Mouse (Mus musculus) forebrain, postnatal 0 days (tissue): ENCODE results near the gene Prdm2. TPM values are rescaled to one million over a fixed set of nuclear protein-coding genes. Genes with fewer than 3 reads are reported as not detected.
A peak's percentile ranks its signal among the peaks of the same experiment; 100 is the strongest.

Experiments used
- ATAC-seq: fragments of 200-750 bp; cut with Nextera tagmentation; 2 replicates; pipeline ENCODE4 v1.8.0; 2017; ENCODE audit warnings: mild to moderate bottlenecking, moderate library complexity
- DNase-seq: peaks from one replicate; pipeline ENCODE4 v3.0.0-alpha.2; 2015
- H3K27ac ChIP-seq: fragments of 300-500 bp; sonication (generic); 2 replicates; pipeline ENCODE4 v1.5.1; 2014; ENCODE audit warnings: low read depth, mild to moderate bottlenecking, antibody characterized with exemption, low read length, moderate library complexity, mixed read lengths
- H3K27me3 ChIP-seq: fragments of 300-500 bp; sonication (generic); 2 replicates; pipeline ENCODE4 v1.6.1; 2014; ENCODE audit warnings: mild to moderate bottlenecking, low read length, mixed read lengths; ENCODE audit not compliant: insufficient read depth
- H3K36me3 ChIP-seq: fragments of 300-500 bp; sonication (generic); 2 replicates; pipeline ENCODE4 v1.6.1; 2014; ENCODE audit warnings: mild to moderate bottlenecking, moderate library complexity; ENCODE audit not compliant: insufficient read depth
- H3K4me1 ChIP-seq: fragments of 300-500 bp; sonication (generic); 2 replicates; pipeline ENCODE4 v1.6.1; 2014; ENCODE audit warnings: antibody characterized with exemption; ENCODE audit not compliant: insufficient read depth
- H3K4me2 ChIP-seq: fragments of 300-500 bp; sonication (generic); 2 replicates; pipeline ENCODE4 v1.6.1; 2014; ENCODE audit warnings: low read depth, mild to moderate bottlenecking, moderate library complexity
- H3K4me3 ChIP-seq: fragments of 300-500 bp; sonication (generic); 2 replicates; pipeline ENCODE4 v1.5.1; 2014; ENCODE audit warnings: low read depth, low read length, mixed read lengths
- H3K9ac ChIP-seq: fragments of 300-500 bp; sonication (generic); 2 replicates; pipeline ENCODE4 v1.6.1; 2014; ENCODE audit warnings: mild to moderate bottlenecking
- H3K9me3 ChIP-seq: fragments of 300-500 bp; sonication (generic); 2 replicates; pipeline ENCODE4 v1.6.1; 2016; ENCODE audit warnings: low read length
- CTCF ChIP-seq: sonication (generic); IDR thresholded peaks from 2 replicates; pipeline ENCODE4 v1.5.1; 2016; ENCODE audit warnings: antibody characterized with exemption, control low read depth, low read depth
- WGBS: fragments of 180-500 bp; shearing (Covaris S2); extraction: QIAGEN DNeasy Blood & Tissue Kit; methylation state at CpG from one replicate; pipeline ENCODE4 v1.1.7; 2014; 5-methylcytosine and 5-hydroxymethylcytosine counted together
- polyA plus RNA-seq: library from polyadenylated mRNA; unstranded; fragments of >200 nt; fragmentation: Nextera tagmentation; extraction: Ambion mirVana; gene quantifications from 2 replicates; pipeline ENCODE4 v1.2.1, GENCODE M21; 2015
- total RNA-seq: library from RNA; depleted of rRNA; stranded (reverse); fragments of >200 nt; gene quantifications from 2 replicates; pipeline ENCODE4 v1.2.3, GENCODE M21; 2014

Gene Prdm2
- total and polyA plus RNA-seq, 2 experiments from 2014 or later = 12.1 to 23.7 TPM

DNA sequence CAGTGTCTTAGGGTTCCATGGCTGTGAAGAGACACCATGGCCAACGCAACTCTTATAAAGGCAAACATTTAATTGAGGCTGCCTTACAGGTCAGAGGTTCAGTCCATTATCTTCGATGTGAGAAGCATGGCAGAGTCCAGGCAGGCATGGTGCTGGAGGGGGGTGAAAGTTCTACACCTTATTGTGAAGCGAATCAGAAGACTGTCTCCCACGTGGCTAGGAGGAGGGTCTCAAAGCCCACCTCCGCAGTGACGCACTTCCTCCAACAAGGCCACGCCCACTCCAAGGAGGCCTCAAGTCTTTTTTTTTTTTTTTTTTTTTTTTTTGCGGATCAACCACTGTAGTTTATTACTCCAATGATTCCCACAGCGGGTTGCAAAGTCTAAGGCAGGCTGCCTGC lies 28.5 kb upstream of the Prdm2 start:
- H3K4me3 ChIP-seq = no peak overlapping the region
- no peak for ATAC-seq
- H3K9ac ChIP-seq = no peak overlapping the region
- no peaks in the 10 kb centered on the region for H3K4me1 ChIP-seq
- 81% methylated on average over 9 of the region's 9 CpGs for WGBS
- H3K9me3 ChIP-seq = no peaks in the 10 kb centered on the region
- no peak overlapping the region for H3K4me2 ChIP-seq
- H3K27ac ChIP-seq = no peak overlapping the region
- H3K27me3 ChIP-seq = no peaks in the 10 kb centered on the region
- H3K36me3 ChIP-seq = no peaks in the 10 kb centered on the region
- DNase-seq = no peak
- TF ChIP-seq CTCF = no peak

- H3K4me2 ChIP-seq = no peak overlapping the region
- 94% methylated on average over 9 of the region's 9 CpGs for WGBS
- H3K27me3 ChIP-seq = no peaks in the 10 kb centered on the region
- no peaks in the 10 kb centered on the region for H3K4me1 ChIP-seq
- H3K9ac ChIP-seq = no peak overlapping the region
- H3K36me3 ChIP-seq = no peaks in the 10 kb centered on the region
- H3K27ac ChIP-seq = no peak overlapping the region
- DNase-seq (no peak), ATAC-seq (no peak)
- no peak for TF ChIP-seq CTCF
- no peaks in the 10 kb centered on the region for H3K9me3 ChIP-seq
- no peak overlapping the region for H3K4me3 ChIP-seq
These were observed 26.9 kb upstream of the Prdm2 start for GRCm38 (mm10) chr4:143239615-143240201.

GRCm38 (mm10) chr4:143239117-143239516 lies 26.3 kb upstream of the Prdm2 start:
- ATAC-seq (no peak), DNase-seq (no peak)
- Histone ChIP-seq H3K27ac (no peak overlapping the region), H3K4me3 (no peak overlapping the region), H3K9ac (no peak overlapping the region), H3K4me1 (no peaks in the 10 kb centered on the region), H3K9me3 (no peaks in the 10 kb centered on the region), H3K36me3 (no peaks in the 10 kb centered on the region), H3K27me3 (no peaks in the 10 kb centered on the region), H3K4me2 (no peak overlapping the region)
- no peak for TF ChIP-seq CTCF
- 92% methylated on average over 5 of the region's 5 CpGs for WGBS

DNA sequence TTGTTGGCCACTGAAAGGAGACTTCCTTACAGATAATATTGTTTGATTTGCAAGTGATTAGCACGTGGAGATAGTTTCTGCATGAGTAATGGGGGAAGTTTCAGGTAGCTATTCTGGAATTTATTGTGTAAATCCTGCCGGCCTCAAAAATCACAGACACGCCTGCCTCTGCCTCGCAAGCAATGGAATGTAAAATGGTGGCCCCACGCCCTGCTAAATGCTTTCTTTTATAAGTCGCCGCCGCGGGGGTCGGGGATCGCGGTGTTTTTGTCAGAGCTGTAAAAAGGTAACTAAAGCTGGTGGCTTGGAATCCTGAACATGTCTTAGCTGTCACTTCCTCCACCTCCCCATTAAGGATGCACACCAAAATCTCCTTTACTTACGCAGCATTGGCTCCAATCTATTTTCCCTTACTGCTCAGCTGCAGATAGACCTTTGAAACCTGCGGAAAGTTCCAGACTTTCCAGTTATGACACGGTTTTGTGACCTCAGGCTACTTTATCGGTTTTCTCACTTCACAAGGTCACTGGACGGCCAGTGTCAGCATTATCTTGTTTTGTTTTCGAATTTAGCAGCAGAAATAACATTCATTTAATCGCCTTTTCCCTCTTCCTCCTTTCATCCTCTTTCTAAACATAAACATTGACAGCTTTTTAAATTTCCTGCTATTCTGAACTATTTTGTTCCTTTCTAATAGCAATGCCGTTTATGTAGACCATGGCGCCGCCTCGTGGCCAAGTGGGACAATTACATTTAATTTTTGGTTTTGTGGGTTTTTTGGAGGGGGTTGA lies 25.6 kb upstream of the Prdm2 start:
- 0 out of 2 replicates have a peak overlapping the region, but pooled peaks have one; percentile 10 for H3K4me2 ChIP-seq
- TF ChIP-seq CTCF = peak; percentile 80
- whole genome bisulfite sequencing = 30% methylated on average over 23 of the region's 23 CpGs
- no peaks in the 10 kb centered on the region for H3K36me3 ChIP-seq
- H3K4me3 ChIP-seq = no peak overlapping the region
- ATAC-seq = no peak
- H3K27me3 ChIP-seq = no peaks in the 10 kb centered on the region
- H3K4me1 ChIP-seq = no peaks in the 10 kb centered on the region
- H3K27ac ChIP-seq = no peak overlapping the region
- peak; percentile 73 for DNase-seq
- no peaks in the 10 kb centered on the region for H3K9me3 ChIP-seq
- no peak overlapping the region for H3K9ac ChIP-seq

DNA sequence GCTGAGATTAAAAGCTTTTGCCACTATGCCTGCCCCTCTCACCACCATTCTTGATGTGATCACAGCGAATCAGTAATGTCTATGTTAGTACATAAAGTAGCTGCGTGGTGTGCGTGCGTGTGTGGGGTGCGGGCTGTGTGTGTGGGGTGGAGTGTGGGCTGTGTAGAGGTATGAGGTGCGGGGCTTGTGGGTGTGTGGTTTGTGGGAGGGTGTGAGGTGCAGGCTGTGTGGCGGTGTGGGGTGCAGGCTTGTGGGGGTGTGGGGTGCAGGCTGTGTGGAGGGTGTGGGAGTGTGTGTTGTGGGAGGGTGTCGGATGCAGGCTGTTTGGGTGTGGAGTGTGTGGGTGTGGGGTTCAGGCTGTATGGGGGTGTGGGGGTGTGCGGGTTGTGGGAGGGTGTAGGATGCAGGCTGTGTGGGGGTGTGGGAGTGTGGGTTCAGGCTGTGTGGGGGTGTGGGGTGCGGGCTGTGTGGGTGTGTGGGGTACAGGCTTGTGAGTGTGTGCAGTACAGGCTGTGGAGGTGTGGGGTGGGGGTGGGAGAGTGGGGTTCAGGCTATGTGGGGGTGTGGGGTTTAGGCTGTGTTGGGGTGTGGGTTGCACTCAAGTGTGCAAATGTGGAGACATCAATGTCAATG lies 19.1 kb upstream of the Prdm2 start:
- Histone ChIP-seq H3K9me3 (no peaks in the 10 kb centered on the region), H3K36me3 (no peaks in the 10 kb centered on the region), H3K4me2 (no peak overlapping the region), H3K27ac (no peak overlapping the region), H3K4me1 (no peaks in the 10 kb centered on the region), H3K9ac (no peak overlapping the region), H3K4me3 (no peak overlapping the region), H3K27me3 (no peaks in the 10 kb centered on the region)
- DNase-seq (no peak), ATAC-seq (0 out of 2 replicates have a peak, but pooled peaks have one; percentile 10)
- WGBS = 93% methylated on average over 10 of the region's 10 CpGs
- no peak for TF ChIP-seq CTCF

DNA sequence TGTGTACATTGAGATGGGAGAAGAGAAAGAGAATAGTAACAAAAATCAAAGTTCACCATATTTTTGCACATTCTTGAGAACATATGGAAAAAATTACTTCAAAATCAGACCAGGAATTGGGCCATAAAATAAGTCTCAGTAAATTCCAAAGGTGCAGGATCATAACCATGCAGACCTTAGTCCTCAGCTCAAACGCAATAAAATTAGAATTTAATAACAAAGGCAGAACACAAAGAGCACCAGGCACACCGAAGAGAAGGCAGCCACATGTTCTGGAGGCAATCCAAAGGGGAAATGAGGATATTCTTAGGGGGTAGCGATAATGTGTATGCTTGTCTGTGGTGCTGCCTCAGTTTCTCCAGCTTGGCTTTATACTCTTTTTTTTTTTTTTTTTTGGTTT lies 18.3 kb upstream of the Prdm2 start:
- Histone ChIP-seq H3K27me3 (no peaks in the 10 kb centered on the region), H3K9me3 (no peaks in the 10 kb centered on the region), H3K4me1 (no peaks in the 10 kb centered on the region), H3K4me3 (no peak overlapping the region), H3K27ac (no peak overlapping the region), H3K4me2 (no peak overlapping the region), H3K36me3 (no peaks in the 10 kb centered on the region), H3K9ac (no peak overlapping the region)
- ATAC-seq = no peak
- no peak for TF ChIP-seq CTCF
- WGBS = 72% methylated on average over 3 of the region's 3 CpGs
- no peak for DNase-seq

DNA sequence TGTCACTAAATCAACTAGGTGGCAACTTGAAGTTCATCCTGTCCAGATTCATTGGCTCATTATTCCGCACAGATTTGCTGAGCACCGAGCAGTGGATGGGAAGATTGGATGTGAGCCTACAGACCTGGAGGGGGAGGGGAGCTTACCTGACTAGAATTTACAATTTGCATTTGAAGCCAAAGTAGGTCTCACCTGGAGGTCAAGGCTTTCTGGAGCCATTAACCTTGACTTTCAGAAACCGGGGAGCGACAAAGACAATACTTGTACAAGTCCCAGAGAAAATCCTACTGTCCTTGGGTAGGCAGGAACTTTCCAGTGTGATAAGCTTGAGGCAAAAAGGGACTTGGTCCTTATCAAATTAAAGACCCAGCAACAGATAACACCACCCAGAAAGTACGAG lies 15.2 kb upstream of the Prdm2 start:
- Histone ChIP-seq H3K27ac (no peak overlapping the region), H3K4me3 (no peak overlapping the region), H3K36me3 (no peaks in the 10 kb centered on the region), H3K9me3 (no peaks in the 10 kb centered on the region), H3K4me1 (no peaks in the 10 kb centered on the region), H3K4me2 (no peak overlapping the region), H3K27me3 (no peaks in the 10 kb centered on the region), H3K9ac (no peak overlapping the region)
- DNase-seq (no peak), ATAC-seq (no peak)
- 65% methylated on average over 5 of the region's 5 CpGs for WGBS
- TF ChIP-seq CTCF = no peak
